Mouse (Mus musculus) neutrophil, adult 65 days (primary cell): ENCODE data around the gene Gm9603. TPM values are rescaled to one million over a fixed set of nuclear protein-coding genes. Genes with fewer than 3 reads are reported as not detected.

ENCODE experiments used
- total RNA-seq: library from RNA; stranded (reverse); gene quantifications from 2 replicates; pipeline ENCODE4 v1.2.4, GENCODE M21; 2023

Gene Gm9603
- total RNA-seq: not detected in 2 replicates

GRCm38 (mm10) chr14:5687357-5687756 lies at the start of gene Gm9603:
Gene Gm9603 (minus strand): TSS chr14:5687457.

GRCm38 (mm10) chr14:5632928-5633327 lies 54.3 kb downstream of the Gm9603 start, which contains the start of gene Gm8265:
Gene Gm8265 (minus strand): TSS chr14:5633028.

Other genes starting within 250 kb of the Gm9603 start
- not detected in 2 replicates for gene Gm3194, start 232.0 kb downstream of the Gm9603 start, total RNA-seq
- not detected in 2 replicates for gene Gm8246, start 209.6 kb downstream of the Gm9603 start, total RNA-seq
- gene Gm3187, start 203.2 kb downstream of the Gm9603 start, total RNA-seq: not detected in 2 replicates
- gene Gm3488, start 185.8 kb downstream of the Gm9603 start, total RNA-seq: not detected in 2 replicates
- gene Gm3532, start 149.0 kb downstream of the Gm9603 start, total RNA-seq: not detected in 2 replicates
- gene Gm8265, start 54.4 kb downstream of the Gm9603 start, total RNA-seq: not detected in 2 replicates
- not detected in 2 replicates for gene Gm3373, start 54.1 kb upstream of the Gm9603 start, total RNA-seq
- gene Gm3383, start 120.5 kb upstream of the Gm9603 start, total RNA-seq: not detected in 2 replicates
- not detected in 2 replicates for gene Gm3424, start 142.9 kb upstream of the Gm9603 start, total RNA-seq
- not detected in 2 replicates for gene Gm8237, start 192.9 kb upstream of the Gm9603 start, total RNA-seq